Mouse (Mus musculus) R1 (cell line): ENCODE measurements around the gene Gm7029.

Experiments used
- DNase-seq: peaks from one replicate; pipeline ENCODE4 v3.0.0-alpha.2; 2018; ENCODE audit warnings: low read depth, low spot score

Gm7029 gene

DNA sequence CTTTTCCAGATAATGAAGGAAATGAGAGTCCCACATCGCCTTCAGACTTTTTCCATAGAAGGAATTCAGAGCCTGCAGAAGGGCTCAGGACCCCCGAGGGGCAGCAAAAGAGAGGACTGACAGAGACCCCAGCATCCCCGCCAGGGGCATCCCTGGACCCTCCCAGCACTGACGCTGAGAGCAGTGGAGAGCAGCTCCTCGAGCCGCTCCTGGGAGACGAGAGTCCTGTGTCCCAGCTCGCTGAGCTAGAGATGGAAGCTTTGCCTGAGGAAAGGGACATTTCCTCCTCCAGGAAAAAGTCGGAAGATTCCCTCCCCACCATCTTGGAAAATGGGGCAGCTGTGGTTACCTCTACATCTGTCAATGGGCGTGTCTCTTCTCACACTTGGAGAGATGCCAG lies 39.6 kb downstream of the Gm7029 start:
- no peak for DNase-seq

DNA sequence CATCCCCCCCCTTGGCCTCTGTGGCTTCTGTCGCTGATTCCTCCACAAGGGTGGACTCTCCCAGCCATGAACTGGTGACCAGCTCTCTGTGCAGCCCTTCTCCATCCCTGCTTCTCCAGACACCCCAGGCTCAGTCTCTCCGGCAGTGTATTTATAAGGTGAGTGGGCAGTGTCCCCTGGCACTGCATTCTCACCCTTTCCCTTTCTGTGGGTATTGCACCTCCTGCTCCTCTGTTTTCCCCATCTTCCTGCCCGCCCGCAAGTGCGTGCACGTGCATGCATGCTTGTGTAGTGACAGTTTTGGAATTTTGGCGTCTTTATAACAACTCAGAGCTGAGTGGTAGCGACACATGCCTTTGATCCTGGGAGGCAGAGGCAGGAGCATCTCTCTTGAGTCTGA lies 40.3 kb downstream of the Gm7029 start:
- DNase-seq, result no peak

DNA sequence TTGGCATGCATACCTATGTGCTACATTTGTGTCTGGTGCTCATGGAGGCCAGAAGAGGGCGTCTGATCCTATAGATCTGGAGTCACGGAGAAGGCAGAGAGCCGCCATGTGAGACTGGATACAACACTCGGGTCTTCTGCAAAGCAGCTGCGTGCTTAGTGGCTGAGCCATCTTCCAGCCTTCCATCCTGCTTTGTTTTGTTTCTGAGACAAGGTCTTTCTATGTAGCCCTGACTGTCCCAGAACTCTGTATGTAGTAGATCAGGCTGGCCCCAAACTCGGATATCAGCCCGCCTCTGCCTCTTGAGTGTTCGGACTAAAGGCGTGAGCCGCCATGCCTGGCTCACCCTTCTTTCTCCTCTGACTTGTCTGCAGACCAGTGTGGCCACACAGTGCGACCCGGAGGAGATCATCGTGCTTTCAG lies 41.3 kb downstream of the Gm7029 start:
- peak; percentile 88 for DNase-seq

DNA sequence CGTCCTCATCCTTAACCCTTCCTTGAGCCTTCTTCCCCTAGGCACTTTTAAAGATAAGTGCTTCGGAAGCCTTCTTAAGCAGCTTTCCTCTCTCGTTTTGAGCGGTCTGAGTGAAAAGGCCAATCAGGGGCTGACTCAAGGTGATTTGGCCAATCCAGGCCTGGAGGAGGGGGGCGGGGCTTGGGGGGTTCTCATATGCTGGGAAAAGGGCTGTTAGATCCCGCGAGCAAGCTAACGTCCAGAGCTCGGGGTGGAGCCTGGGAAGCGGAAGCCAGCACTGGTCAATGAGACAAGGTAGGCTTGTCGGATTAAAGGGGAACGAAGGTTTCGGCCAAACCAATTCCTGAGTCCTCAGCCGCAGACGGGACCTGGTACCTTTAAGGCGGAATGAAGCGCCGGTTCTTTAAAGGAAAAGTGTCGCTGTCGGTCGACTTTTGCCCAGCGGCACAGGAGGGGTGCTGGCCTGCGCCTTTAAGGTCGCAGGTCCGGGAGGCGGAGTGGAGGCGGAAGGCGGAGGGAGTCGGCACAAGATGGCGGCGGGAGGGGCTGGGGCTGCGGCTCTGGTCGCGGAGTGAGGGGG lies 42.1 kb downstream of the Gm7029 start, which contains the start of the genes Tapbp and Zbtb22:
Tapbp (plus strand) TSS at position 229 of the 580 bp plus-strand sequence.
Zbtb22 (plus strand) TSS at position 234 of the 580 bp plus-strand sequence.
- DNase-seq, result peak; percentile 100

DNA sequence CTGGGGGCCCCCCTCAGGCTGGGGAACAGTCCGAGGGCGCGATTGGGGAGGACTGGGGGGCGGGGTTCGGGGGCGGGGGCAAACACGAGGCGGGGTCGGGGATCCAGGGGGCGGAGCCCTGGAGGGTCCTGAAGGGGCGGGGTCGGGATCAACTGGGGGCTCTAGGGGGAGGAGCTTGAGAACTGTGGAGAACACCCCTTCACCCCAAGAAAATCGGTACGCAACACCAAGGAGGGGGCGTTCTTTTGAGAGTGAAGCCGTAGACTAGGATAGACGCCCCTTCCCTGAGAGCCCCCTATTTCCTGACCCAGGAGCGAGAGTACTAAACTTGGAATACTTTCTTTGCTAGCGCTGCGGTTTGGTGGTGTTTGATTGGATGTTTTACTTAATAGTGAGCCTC lies 42.7 kb downstream of the Gm7029 start:
- DNase-seq, result peak; percentile 80

DNA sequence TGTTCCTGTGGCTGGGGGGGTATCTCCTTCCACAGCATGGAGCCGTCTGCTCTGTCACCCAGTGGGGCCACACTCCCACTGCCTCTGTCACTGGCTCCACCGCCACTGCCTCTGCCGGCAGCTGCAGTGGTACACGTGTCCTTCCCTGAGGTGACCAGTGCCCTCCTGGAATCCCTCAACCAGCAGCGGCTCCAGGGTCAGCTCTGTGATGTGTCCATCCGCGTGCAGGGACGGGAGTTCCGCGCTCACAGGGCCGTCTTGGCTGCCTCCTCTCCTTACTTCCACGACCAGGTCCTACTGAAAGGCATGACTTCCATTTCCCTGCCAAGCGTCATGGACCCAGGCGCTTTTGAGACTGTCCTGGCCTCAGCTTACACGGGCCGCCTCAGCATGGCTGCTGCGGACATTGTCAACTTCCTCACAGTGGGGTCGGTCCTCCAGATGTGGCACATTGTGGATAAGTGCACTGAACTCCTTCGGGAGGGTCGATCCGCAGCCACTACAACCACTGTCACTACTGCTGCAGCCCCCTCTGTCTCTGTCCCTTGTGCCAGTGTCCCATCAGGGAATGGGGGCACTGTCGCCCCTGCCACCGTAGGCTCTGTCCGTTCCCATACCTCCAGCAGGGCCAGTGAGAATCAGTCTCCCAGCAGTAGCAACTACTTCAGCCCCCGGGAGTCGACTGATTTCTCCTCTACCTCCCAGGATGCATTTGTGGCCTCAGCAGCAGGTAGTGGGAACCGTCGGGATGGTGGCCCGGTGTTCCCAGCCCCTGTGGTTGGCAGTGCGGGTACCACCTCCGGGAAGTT lies 43.4 kb downstream of the Gm7029 start:
- DNase-seq, result no peak

DNA sequence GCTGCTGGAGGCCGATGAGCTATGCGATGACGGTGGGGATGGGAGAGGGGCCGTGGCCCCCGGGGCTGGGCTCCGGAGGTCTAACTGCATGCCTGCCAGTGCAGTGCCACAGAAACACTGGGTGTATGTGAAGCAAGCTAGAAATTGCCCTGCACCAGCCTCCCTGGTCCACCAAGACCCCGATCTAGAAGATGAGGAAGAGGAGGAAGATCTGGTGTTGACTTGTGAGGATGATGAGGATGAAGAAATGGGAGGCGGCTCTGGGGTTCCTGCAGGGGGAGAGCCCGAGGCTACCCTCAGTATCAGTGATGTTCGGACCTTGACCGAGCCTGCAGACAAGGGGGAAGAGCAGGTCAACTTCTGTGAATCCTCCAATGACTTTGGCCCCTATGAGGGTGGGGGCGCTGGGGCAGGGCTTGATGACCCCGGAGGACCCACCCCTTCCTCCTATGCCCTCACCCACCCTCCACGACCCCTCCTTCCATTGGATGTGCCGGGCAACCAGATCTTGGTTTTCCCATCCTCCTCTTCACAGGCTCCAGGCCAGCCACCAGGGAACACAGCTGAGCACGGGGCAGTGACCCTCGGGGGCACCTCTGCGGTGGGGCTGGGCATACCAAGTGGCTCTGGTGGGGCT lies 44.1 kb downstream of the Gm7029 start:
- DNase-seq, result no peak

DNA sequence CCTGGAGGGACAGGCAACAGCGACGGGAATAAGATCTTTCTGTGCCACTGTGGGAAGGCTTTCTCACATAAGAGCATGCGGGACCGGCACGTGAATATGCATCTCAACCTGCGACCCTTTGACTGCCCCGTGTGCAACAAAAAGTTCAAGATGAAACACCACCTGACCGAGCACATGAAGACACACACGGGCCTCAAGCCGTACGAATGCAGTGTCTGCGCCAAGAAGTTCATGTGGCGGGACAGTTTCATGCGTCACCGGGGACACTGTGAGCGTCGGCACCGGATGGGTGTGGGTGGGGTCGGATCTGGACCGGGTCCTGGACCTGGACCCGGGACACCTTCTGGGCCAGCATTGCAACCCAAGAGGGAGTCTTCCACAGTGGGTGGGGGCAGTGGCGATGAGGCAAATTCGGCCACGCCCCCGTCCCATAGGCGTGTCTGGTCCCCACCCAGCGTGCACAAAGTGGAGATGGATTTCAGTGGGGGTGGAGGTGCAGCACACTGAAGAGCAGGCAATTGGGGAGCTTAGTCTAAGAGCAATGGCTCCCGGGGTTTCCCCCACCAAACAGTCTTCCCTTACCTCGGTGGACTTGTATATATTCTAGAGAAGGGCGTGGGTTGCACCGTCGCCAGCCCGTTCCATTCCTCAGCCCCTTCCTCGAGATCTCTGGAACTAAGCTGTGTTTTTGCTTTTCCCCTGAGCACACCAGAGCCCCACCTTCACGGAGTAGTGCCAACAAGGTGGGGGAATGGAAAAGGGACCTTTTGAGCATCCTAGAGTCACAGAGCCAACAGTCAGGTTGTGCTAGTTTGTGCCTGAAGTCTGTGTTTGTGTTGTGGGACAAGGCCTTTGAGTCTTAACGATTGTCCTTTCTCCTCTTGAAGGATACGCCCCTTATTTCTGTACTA lies 44.9 kb downstream of the Gm7029 start:
- DNase-seq, result peak; percentile 69

DNA sequence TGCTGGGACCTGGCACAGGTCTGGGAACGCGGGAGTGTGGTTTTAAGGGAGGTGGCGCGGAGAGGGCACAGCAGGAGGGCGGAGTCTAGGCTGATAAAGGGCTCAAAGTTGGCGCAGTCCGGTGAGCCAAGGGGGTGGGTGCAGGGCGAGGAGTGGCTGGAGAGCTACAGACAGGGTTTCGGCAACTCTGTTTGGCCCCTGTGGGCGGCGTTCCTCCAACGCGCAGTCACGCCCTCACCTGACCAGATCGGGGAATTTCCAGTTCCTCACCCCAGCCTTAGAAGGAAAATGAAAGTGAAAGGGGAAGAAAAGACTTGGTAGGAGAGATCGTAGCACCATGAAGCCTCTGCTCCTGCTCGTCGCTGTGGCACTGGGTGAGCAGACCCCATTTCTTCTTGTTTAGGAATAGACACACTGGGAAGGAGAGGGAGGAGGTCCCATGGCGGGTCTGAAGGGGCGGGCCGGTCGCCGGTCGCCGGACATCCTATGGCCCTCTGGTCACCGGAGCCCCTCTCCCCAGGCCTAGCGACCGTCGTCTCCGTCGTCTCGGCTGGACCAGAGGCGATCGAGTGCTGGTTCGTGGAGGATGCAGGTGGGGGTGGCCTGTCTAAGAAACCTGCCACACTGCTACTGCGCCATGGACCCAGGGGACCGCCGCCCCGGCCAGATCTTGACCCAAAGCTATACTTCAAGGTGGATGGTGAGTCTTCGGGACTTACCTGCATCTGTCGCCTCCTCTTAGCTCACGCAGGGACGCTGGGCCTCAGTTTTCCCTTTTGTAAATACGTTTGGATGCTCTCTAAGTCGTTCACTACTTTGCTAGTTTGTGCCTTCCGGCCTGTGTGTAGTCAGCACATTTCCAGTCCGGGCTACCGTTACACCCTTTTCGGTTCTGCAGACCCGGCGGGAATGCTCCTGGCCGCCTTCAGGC lies 46.0 kb downstream of the Gm7029 start:
- DNase-seq, result peak; percentile 89

DNA sequence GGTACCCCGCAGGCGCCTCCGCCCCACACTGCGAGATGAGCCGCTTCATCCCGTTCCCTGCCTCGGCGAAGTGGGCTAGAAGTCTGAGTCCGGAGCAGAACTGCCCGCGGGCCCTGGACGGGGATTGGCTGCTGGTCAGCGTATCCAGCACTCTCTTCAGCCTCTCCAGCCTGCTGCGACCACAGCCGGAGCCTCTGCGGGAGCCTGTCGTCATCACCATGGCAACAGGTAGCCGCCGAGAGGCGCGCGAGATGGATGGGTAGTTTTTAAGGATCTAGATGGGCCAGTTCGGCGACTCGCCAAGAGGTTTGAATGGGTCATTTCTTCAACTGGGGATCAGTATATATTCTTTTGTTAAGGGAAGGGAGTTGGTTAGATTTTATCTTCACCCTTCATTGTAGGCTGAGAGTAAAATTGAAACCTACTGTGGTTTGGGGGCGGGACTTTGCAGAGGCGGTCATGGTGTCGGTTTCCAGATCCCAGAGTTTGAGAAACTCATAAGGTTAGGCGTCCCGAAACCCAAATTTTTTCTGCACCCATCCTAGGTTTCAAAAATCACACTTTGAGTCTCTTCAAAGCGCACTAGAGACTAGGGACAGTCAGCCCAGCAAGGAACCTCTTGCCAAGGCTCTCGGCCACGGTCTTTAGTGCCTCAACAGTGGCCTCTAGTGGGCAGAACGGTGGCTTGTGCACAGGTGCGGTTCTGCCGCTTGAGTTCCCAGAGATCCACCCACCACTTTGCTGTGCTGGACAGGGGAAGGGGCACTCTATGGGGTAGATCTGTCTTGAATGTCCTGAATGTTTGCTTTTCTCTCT lies 46.9 kb downstream of the Gm7029 start:
- DNase-seq, result peak; percentile 90

DNA sequence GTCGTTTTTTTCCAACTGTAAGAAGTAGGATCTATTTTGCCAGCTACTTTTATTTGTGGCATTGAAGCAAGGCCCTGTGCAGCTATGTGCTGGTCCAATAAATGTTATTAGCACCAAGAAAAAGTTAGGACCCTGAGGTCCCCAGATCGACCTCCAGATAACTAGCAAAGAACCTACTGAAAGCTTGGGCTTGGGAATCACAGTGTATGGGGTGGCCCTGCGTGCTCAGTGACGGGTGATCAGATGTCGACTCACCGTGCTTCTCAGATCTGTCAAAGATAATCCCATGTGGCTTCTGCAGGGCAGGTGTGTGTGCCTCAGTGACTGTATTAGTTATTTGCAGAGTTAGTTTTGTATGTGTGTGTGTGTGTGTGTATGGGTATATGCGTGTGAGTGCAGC lies 47.7 kb downstream of the Gm7029 start:
- no peak for DNase-seq
